Mouse (Mus musculus): ENCODE measurements around the gene Map2k1.

Map2k1 gene

DNA sequence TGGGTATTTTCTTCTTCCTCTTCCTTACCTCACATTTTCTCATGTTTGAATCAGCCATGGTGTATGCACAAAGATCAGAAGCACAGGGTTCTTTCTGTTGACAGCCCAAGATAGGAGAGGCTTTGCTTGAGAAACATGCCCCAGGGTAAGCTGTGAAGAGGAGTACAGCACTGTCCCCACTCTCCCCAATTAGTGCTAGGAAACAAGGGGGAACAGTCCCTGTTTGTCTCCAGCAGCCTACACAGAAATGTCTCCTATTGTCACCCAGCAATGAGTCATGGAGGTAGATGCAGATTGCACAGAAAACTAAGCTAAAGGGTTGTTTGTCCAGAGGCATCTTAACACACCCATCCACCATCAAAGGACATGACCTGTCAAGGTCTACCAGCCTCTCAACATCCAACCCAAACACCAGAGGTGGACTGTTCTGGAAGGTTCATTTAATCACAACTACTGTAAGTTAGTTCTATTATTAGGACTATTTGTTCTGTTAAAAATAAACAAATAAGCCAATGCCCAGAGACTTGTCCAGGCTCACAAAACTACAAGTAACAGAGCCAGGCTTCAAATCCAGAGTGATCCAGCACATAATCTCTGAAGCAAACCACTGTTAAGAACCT lies 3.2 kb downstream of the Map2k1 start:
- DNase-seq (ENCODE audit: low read depth in 1 of 2, low spot score in 2 of 2): no peak

DNA sequence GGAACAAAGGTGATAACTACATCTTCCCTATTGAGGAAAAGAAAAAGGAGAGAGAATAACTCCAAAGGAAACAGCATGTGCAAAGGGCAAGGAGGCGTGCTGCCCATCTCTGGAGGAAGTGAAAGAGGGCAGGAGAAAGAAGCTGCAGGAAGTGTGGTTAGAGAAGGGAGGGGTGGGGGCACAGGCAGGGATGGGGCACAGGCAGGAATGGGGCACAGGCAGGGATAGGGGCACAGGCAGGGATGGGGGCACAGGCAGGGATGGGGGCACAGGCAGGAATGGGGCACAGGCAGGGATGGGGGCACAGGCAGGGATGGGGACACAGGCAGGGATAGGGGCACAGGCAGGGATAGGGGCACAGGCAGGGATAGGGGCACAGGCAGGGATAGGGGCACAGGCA lies 4.1 kb downstream of the Map2k1 start:
- no peak for DNase-seq (ENCODE audit: low read depth in 1 of 2, low spot score in 2 of 2)

GRCm38 (mm10) chr9:64242381-64242831 lies 11.0 kb downstream of the Map2k1 start:
- peak; percentile 36 to 37 for DNase-seq (ENCODE audit: low read depth in 1 of 2, low spot score in 2 of 2)

DNA sequence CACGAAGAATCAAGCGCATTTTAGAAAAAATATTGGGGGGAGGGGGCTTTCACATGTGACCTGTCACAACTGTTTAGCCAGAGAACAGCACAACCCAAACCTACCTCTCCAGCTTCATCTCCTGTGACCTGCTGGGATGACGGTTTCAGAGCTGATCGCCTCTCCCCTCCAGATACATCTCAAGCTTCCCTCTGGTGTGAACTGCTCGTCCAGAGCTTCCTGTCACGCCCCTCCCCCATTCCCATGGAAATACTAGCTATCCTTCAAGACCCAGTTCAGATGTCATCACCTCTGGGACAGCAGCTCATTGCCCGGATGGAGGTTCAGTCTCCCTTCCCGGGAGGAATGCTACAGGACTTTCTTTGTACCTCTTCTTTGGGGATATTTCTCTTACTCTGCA lies 12.8 kb downstream of the Map2k1 start:
- DNase-seq (ENCODE audit: low read depth in 1 of 2, low spot score in 2 of 2): no peak

DNA sequence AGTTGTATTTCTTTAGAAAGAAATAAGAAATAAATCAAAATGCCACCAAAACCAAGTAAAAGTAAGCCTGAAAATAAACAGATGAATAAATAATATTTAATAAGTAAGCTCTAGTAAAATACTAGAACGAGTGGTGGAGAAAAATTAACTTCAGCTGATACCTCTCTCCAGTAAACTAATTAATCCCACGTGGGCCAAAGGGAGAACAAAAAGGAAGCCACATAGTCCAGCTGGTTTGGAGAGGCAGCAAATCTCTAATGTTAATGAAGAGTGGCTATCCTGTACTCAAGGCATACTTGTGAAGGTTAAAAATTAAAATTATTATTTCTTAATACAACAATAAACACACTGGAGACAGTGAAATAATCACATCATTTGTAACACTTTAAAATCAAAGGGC lies 13.3 kb downstream of the Map2k1 start:
- no peak for DNase-seq (ENCODE audit: low read depth in 1 of 2, low spot score in 2 of 2)

GRCm38 (mm10) chr9:64236056-64236455 lies 17.4 kb downstream of the Map2k1 start:
- DNase-seq (ENCODE audit: low read depth in 1 of 2, low spot score in 2 of 2): no peak

DNA sequence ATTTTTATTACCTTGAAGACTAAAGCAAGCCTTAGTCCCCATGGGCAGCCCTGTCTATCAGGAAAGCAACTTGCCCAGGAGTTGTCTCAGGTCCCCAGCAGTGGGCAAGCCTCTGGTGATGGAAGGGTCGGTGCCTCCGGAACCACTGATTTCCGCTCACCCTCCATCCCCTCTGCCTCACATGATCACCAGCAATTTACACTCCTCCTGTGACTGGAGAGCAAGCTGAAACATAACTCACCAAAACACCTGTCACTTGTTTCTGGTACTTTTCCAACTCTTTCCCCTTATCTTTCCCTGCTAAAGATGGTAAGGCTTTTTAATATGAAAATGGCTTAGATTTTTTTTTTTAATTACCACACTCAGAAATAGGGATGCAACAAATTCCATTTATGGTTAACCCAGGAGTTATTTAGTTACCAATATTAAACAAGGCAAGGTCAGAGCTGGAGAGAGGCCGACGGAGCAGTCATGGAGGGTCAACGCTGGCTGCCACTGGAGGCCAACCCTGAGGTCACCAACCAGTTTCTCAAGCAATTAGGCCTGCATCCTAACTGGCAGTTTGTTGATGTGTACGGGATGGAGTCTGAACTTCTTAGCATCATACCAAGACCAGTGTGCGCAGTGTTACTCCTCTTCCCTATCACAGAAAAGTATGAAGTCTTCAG lies 18.5 kb downstream of the Map2k1 start, which contains the start of gene Uchl4:
TSS of gene Uchl4 (plus strand) at position 434 of the 668 bp plus-strand sequence.
- no peak for DNase-seq (ENCODE audit: low read depth in 1 of 2, low spot score in 2 of 2)

GRCm38 (mm10) chr9:64233656-64234055 lies 19.8 kb downstream of the Map2k1 start:
- no peak for DNase-seq (ENCODE audit: low read depth in 1 of 2, low spot score in 2 of 2)

DNA sequence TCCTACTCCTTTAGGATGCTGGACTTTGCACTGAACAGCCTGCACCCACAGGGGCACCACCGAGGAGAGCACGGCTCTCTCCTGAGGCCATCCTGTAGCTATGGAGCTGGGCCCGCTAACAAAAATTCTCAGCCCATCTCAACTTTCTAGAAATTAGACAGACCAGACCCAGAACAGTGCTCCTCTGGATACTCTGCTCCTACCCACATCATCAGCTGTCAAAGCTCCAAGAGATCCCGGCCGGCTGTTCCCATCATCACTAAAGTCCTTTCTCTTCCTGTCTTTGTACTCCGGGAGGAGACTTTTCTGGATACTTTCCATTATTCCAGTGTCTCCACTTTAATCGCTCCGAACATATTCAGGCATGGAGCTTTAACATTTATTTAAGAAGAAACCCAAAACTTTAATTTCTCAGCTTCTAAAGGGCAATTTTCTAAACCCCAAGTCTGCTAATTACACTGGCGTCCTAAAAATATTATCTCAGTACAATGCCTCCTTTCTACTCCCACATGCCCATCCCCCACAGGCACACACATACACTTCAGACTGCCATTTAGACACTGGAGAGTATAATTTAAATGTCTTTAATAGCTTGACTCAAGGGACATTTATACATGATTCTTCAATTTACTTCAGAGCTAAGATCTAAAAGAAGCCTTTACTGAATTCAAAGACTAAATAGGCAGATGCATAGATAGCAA lies 21.0 kb downstream of the Map2k1 start:
- no peak for DNase-seq (ENCODE audit: low read depth in 1 of 2, low spot score in 2 of 2)

GRCm38 (mm10) chr9:64231674-64232073 lies 21.8 kb downstream of the Map2k1 start:
- no peak for DNase-seq (ENCODE audit: low read depth in 1 of 2, low spot score in 2 of 2)

DNA sequence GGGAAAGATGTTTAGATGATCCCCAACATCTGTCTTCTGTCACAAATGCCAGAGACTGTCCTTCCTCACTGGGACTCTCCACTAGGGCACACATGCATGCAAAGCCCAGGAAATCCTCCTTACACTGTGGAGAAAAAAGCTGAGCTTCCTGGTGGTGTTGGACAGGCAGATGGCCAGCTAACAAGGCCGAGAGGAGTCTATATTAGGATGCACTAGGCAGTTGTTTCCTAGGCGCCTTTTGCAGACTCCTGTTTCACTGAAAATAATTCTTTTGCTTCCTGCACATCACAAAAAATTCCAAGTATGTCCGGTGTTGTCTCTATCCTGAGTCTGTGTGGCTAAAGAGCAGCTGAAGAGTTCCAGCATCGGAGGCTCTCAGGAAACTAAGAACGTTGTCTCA lies 22.3 kb downstream of the Map2k1 start:
- DNase-seq (ENCODE audit: low read depth in 1 of 2, low spot score in 2 of 2): no peak

DNA sequence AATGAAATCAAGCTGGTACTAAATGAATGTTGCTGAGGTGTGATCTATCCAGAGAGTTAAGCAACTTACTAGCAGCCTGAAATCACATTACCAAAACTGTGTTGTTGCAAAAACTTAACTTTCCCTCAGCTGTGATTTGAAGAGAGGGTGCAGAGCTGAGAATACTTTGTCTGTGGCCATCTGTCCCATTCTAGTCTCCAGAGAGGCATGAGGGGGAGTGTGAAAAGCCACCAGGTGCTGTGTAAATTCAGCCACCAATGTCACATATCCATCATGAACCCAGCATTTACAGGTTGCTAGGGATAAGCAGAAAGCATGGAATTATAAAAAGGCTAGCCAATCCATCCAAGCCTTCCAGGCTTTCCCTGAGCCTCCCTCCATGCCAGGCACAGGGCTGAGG lies 24.5 kb downstream of the Map2k1 start:
- DNase-seq (ENCODE audit: low read depth in 1 of 2, low spot score in 2 of 2): no peak

DNA sequence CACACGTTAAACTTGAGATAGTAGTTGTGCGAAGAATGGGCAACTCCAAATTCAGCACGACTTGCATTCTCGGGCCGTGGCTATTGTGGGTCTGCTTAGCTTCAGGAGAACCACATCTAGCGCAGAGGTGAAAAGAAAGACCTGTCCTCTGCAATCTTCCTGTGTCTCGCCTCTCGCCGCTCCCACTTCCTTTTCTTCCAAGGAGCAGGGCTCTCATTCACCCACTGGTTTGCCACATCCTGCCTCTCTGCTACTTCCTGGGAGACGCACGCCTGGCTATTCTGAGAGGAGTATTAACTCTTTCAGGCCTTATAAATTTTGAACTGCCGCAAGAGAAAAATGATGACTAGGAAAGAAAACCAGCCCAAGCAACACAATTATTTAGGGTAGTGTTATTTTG lies 25.7 kb downstream of the Map2k1 start:
- no peak for DNase-seq (ENCODE audit: low read depth in 1 of 2, low spot score in 2 of 2)

DNA sequence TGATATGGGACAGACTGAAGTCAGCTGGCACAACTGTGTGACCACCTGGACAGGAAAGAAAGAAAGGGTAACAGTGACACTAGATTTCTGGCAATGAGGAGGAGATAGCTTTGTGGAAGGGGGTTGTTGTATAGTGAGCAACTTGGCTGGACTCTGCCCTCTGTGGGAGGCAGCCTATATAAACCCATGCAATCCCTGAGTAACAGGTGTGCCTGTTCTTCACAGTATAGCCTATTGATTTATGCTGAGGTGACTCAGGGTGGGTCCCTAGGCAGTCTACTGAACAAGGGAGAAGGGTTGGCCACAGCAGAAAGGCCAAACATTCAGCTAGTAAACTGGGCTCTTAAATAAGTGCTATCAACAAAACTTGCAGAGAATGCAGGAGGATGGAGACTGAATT lies 27.6 kb downstream of the Map2k1 start:
- no peak for DNase-seq (ENCODE audit: low read depth in 1 of 2, low spot score in 2 of 2)

DNA sequence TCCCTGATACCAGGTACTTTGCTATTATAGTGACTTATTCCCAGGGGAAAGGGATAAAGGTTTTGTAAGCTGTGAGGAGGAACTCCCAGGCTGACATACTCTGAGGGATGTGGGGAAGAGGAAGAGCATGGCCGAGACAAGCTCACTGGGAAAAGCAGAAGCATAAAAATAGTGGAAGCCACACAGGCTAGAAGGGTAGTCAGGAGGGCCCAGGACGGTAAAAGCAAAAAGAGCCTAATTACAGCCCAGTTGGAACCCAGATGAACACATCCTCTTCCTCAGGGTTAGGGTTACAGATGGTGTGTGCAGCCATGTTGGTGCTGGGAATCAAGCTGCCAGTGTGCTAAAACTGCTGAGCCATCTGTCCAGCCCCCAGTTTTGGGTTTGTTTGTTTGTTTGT lies 31.3 kb downstream of the Map2k1 start:
- DNase-seq (ENCODE audit: low read depth in 1 of 2, low spot score in 2 of 2): no peak

DNA sequence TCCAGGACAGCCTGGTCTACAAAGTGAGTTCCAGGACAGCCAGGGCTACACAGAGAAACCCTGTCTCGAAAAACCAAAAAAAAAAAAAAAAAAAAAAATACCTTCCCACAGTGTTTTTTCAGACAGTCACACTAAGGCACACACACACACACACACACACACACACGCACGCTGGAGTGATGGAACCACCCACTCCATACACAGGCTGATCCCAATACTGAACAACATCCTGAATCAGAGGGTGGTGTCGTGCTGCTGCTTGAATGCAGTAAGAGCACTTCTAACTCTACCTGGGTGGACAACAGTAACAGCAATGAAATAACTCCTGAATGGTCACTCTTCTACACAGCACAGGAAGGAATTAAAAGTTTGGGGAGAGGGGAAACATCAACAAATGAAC lies 32.0 kb downstream of the Map2k1 start:
- DNase-seq (ENCODE audit: low read depth in 1 of 2, low spot score in 2 of 2): no peak

DNA sequence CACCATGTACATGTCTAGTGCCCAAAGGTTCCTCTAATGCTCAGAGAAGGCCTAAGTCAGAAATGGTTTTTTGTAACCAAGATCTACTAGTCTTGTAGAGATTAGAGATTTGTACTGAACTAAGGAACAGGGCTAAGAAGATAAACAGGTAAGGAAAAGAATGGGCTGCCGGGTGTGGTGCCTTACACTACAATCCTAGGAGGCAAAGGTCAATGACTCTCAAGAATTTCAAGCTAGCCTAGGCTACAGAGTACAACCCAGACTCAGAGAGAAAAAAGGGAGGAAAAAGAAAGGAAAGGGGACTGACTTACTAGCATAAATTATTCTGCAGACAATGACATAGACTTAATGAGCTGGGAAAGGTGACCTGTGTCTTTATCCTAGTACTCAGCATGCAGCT lies 32.8 kb downstream of the Map2k1 start:
- no peak for DNase-seq (ENCODE audit: low read depth in 1 of 2, low spot score in 2 of 2)

DNA sequence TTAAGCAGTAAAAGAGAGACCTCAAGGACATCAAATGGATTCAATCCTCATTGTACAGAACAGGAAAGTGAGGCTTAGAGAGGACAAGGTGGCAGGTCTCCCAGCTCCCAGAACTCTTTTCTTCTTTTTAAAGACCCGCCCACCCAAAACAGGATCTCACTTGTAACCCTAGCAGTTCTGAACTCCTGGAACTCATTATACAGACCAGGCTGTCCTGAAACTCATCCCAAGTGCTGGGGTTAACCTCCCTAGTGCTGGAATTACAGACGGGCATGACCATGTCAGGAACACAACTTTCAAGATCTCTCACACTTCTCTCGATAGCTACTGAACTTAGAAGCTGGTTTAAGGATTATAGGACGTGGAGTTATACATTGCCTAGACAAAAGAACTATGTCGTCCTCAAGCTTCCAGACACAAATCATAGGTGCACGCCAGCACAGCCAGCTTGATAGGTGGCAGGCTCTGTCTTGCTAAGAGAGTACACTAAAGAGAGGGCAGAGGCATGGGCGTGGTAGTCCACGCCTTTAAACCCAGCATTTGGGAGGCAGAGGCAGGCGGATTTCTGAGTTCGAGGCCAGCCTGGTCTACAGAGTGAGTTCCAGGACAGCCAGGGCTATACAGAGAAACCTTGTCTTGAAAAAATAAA lies 33.5 kb downstream of the Map2k1 start:
- no peak for DNase-seq (ENCODE audit: low read depth in 1 of 2, low spot score in 2 of 2)

DNA sequence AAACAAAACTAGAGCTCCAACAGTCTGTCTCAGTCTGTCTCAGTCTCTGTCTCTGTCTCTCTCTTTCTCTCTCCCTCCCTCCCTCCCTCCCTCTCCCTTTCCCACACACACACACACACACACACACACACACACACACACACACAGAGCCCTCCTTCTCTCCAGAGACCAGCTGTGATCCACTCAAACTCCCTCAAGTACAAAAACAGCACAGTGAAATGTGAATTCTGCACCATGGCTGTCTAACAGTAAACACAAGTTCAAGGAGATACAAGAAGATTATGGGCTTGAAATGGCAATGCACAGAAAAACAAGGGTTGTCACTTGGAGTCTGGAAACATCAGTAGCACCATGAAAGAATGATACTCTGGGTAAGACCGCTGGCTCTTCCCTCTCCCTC lies 34.1 kb downstream of the Map2k1 start:
- no peak for DNase-seq (ENCODE audit: low read depth in 1 of 2, low spot score in 2 of 2)

- DNase-seq (ENCODE audit: low read depth in 1 of 2, low spot score in 2 of 2): no peak
Observed at GRCm38 (mm10) chr9:64217887-64218286, 35.5 kb downstream of the Map2k1 start.

DNA sequence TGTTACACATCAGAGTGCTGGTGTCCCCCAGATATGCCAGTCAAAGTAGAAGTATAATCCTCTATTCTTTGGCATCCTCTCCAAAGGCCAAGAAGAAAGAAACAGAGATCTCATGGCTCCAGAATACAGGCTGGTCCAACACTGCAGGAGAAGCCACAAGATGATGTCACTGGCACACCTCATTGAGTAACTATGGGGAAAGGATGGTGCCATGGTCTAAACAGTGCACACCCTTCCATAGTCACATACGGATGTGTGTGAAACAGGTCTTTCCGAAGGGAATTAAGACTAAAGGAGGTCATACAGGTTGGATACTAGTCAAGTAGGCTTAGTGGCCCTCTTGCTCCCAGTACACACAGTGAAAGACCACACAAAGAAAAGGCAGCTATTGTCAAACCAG lies 36.8 kb downstream of the Map2k1 start:
- DNase-seq (ENCODE audit: low read depth in 1 of 2, low spot score in 2 of 2): no peak

- no peak for DNase-seq (ENCODE audit: low read depth in 1 of 2, low spot score in 2 of 2)
Observed at GRCm38 (mm10) chr9:64216090-64216489, 37.3 kb downstream of the Map2k1 start.
